Mouse (Mus musculus) forebrain, embryonic 16.5 days (tissue): ENCODE results near the gene 4930447C04Rik. TPM values are rescaled to one million over a fixed set of nuclear protein-coding genes. Genes with fewer than 3 reads are reported as not detected.

Source experiments
- polyA plus RNA-seq: library from polyadenylated mRNA; unstranded; fragments of >200 nt; fragmentation: Nextera tagmentation; extraction: Ambion mirVana; gene quantifications from 2 replicates; pipeline ENCODE4 v1.2.1, GENCODE M21; 2015

Gene 4930447C04Rik
- polyA plus RNA-seq, 1 experiment from 2014 or later = 3.4 TPM

Other genes with a start within 250 kb of the 4930447C04Rik start
- gene Ppm1a, start 183.3 kb downstream of the 4930447C04Rik start, polyA plus RNA-seq = 52.8 and 55.0 TPM in 2 replicates
- 0.10 and 0.63 TPM in 2 replicates for gene Six6, start 882 bp downstream of the 4930447C04Rik start, polyA plus RNA-seq
- 0.46 and 0.97 TPM in 2 replicates for gene Six1, start 113.1 kb upstream of the 4930447C04Rik start, polyA plus RNA-seq
- gene Six4, start 172.7 kb upstream of the 4930447C04Rik start, polyA plus RNA-seq = 0.38 and 0.55 TPM in 2 replicates
- 14.5 and 17.3 TPM in 2 replicates for gene Mnat1, start 182.9 kb upstream of the 4930447C04Rik start, polyA plus RNA-seq